Mouse (Mus musculus) right cerebral cortex, adult 2 months (tissue): Measurements from ENCODE around the gene Gm29797.
A peak's percentile ranks its signal among the peaks of the same experiment; 100 is the strongest.

Source experiments
- DNase-seq, 2 experiments: peaks; one replicate each; pipeline ENCODE4 v3.0.0; 2021 to 2022; ENCODE audit warnings: low spot score in 2 of 2

Gm29797 gene

DNA sequence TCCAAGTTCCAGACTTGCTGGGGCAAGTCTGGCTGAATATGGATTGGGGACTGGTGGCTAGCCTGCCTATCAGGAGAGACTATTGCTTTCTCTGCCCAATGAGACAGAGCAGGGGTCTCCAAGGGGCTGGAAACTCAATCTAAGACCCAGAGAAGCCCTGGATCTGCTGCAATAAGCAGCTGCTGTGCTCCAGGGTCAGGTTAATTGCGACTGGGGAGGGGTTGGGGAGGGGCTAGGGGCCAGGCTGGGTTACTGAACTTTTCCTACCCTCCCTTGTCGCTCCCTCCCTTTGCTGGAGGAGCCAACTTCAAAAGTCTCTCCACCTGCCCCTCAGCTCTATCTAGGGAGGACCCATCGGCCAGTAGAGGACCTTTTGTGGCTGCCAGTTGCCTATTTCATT is at the start of gene Gm29797:
Gene Gm29797, plus strand, starts transcription at position 301 of the 400 bp plus-strand sequence.
- DNase-seq = no peak

DNA sequence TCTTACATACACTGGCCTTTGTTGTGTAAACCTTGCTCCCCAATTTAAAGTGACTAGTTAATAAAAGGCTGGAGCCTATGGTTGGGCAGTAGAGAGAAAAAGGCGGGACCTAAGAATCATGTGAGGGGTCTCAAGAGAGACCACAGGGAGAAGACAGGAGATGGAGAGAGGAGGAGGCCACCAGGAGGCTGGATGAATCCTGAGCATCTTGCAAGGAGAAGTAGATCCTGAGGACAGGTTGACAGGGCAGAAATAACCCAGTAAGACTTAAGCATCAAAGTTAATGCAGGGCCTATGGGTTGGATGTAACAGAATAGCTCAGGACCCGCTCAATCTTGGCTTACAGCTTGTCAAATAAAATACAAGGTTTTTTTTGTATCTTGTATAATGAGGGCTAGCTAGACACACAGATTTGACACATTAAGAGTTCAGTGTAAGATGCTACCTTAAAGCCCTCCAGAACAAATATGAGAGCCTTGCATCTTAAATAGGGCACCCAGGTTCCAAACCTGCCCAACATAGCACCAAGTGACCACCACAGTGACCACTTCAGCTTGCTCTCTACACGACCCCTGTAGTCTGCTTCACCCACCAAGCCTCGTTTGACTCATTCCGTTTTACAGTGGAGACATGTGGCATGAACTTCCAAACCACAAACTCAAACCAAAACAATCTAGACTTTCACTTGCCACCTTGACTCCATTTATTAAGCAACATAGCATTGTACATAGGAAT is 37.9 kb upstream of the Gm29797 start:
- no peak for DNase-seq

DNA sequence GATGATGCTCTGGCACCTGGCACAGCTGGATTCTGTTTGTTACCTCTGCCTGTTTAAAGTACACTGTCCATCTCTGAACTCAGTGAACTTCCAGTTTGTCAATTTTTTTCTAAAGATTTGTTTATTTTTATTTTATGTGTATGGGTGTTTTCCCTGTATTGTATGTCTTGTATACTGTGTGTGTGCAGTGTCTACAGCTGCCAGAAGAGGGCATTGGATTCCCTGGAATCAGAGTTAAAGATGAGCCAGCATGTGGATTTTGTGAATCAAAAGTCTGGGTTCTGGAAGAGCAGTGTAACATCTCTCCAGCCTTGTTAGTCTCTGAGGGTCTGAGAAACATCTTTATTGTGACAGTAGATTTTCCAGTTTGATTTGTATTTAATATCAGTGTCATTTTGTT is 33.4 kb upstream of the Gm29797 start:
- DNase-seq = peak; percentile 23 to 36

GRCm38 (mm10) chr2:181628471-181628870 is 28.4 kb upstream of the Gm29797 start:
- no peak for DNase-seq

GRCm38 (mm10) chr2:181632624-181633023 is 24.2 kb upstream of the Gm29797 start:
- DNase-seq = no peak

DNA sequence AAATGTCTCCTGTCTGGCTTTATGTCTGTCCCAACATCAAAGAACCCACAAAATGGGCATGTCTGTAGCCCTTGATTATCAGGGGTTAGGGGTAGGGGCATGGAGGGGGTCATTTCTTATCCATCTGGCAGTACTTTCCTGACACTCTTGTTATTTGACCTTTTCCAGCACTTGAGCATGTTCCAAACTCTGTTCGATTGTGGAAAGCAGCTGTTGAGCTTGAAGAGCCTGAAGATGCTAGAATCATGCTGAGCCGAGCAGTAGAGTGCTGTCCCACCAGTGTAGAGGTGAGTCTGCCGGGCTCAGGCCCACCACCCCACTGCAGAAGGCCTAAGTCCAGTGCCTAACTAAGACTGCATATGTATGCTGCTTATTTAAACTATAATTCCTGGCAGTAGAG is 21.0 kb upstream of the Gm29797 start:
- no peak for DNase-seq

DNA sequence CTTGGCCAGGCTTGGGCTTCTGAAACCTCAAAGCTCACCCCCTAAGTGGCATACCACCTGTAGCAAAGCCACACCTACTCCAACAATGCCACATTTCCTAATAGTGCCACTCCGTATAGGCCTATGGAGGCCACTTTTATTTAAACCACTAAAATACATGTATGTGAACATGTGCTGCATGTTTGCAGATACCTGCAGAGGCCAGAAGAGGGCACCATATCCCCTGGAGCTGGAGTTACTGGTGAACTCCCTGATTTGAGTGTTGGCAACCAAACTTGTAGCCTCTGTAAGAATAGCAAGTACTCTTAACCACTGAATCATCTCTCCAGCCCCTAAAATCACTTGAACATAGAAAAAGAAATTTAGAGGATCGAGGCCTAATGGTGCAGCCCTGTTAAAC is 12.5 kb upstream of the Gm29797 start:
- DNase-seq = peak; percentile 28 to 35

- DNase-seq = no peak
These were observed 11.2 kb upstream of the Gm29797 start for GRCm38 (mm10) chr2:181645666-181646065.

DNA sequence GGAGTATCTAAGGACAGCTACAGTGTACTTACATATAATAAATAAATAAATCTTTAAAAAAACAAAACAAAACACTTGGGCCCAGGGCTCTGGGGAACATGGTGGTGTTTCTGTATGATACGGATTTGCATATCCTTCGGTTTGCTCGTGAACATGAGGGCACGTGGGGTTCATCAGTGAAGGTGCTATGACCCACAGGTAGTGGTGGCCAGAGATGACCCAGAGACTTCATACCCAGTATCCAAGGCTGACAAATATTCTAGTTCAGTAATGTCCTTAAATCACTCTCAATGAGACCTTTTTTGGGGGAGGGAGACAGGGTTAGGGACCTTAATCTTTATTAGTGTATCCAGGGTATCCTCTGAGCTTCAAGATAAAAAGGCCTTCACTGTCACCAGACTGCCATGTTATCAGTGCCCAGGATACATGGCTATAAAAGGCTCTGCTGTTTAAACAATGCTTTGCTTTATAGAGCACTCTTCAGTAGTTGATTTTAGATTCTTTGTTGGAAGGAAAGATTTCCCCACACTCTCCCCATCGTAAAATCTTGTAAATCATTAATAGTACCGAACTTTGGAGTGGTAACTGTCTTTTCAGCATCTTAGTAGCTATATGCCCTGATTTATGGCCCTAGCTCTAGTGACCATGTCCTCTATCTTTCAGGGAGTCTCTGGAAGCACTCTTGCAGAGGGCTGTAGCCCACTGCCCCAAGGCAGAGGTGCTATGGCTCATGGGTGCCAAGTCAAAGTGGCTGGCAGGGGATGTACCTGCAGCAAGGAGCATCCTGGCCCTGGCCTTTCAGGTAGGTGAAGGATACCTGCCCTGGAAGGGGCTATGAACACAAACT is 10.0 kb upstream of the Gm29797 start:
- DNase-seq = no peak

DNA sequence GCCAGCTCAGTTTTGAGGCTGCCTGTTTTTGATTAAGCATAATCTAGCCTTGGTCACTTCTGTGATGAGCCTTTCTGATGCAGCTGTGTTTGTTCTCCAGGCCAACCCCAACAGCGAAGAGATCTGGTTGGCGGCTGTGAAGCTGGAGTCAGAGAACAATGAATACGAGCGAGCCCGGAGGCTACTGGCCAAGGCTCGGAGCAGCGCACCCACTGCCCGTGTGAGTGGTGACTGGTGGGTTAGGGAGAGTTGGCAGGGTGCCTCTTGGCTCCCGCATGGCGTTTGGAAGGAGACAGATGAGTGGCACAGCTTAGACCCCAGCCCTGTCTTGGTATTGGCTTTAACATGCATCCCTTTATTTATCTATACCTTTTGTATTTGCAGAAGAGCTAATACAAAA is 7.9 kb upstream of the Gm29797 start:
- no peak for DNase-seq

DNA sequence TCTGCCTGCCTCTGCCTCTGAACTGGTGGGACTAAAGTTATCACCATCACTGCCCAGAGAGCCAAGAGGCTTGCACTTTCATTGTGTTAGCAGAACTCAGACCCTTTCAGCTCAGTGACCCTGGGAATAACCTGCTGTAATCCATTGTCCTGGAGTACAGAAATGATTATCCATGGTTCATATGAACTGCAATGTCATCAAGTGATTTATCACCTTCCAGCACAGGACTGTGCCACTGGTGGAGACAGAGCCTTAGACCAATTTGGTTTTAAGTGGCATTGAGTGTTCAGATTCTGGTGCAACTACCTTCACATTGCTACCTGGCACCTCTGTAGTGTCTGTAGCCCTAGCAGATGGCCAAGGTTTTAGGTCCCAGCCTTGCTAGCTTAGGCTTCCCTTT is 3.8 kb upstream of the Gm29797 start:
- DNase-seq = no peak

- no peak for DNase-seq
These were observed 3.3 kb upstream of the Gm29797 start for GRCm38 (mm10) chr2:181653523-181653922.

DNA sequence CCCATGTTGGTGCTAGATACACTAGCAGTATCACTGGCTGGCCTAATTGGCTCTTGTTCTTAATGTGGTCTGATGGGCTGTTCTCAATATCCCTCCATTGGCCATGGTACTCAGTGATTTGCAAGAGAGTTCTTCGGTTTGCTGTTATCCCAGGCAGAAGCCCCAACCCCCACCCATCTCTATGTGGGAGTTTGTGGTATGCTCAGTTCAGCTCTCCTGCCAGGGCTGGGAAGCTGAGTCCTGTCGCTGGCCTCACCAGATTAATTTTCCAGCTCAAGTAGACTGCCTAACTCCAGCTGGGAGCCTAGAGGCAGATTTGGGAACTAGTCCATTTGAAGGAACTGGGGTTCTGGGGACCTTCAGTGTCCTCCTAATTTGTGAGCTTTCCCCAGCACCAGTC is 607 bp downstream of the Gm29797 start:
- DNase-seq = no peak

- DNase-seq = no peak
These were observed 1.7 kb downstream of the Gm29797 start for GRCm38 (mm10) chr2:181658528-181658927.

GRCm38 (mm10) chr2:181658930-181659555 is 2.2 kb downstream of the Gm29797 start:
- DNase-seq = peak; percentile 59 to 77

- DNase-seq = peak; percentile 77 to 85
These were observed 2.8 kb downstream of the Gm29797 start for GRCm38 (mm10) chr2:181659609-181660055.

- DNase-seq = no peak
These were observed 5.9 kb downstream of the Gm29797 start for GRCm38 (mm10) chr2:181662620-181663297.

- no peak for DNase-seq
These were observed 6.4 kb downstream of the Gm29797 start for GRCm38 (mm10) chr2:181663298-181663630.

GRCm38 (mm10) chr2:181670285-181670912 is 13.6 kb downstream of the Gm29797 start:
- DNase-seq = no peak

- DNase-seq = no peak
These were observed 14.1 kb downstream of the Gm29797 start for GRCm38 (mm10) chr2:181670913-181671311.

DNA sequence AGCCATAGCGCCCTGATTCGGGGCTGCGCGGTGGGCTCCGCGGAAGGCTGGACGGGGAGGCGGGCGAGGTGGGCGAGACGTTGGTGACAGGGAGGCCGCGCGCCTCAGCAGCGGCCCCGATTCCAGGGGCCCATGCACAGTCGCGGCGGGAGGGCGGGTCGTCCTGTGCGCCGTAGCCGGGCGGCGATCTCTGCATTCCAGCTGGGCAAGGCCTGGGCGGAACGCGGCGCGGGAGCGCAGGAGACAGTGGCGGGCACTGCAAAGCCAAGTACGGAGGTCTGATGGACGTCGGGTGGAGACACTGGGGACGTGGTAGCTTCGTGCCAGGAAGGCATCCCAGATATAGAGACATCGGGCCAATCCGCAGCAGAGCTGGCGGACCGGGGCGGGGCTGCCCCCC is 14.5 kb downstream of the Gm29797 start, which contains the start of gene Sox18:
Gene Sox18, minus strand, starts transcription at position 315 of the 400 bp plus-strand sequence.
- no peak for DNase-seq
